Mouse (Mus musculus): ENCODE results near the gene Baiap2.

DNA sequence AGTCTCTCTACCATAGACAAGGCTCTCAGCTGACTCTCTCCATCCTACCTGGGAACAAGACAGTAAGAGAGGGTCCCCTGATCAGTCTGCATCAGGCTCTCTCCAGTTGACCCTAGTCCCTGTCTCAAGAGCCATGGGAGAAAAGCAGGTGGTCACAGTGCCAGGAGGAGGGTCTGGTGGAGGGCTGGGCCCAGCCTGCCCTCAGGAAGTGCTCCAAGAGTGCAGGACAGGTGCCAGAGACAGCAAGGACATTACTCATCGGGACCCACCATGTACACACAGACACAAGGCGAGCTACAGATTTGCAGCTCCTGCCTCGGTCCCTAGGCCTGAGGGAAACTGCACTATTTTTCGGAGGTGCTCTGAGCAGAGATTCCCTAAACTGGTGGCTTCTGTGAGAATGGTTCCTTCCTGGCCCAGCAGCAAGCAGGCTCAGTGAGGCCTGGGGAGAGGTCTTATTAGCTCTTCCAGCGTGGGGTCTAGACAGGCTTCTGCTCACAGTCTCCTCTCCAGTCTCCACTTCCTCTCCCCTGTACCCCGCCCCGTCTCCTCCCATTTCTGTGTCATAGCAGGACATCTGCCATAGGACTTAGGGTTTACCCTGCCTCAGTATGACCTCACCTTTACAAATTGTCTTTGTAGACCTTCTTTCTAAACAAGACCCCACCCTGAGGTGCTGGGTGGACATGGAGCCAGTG lies 99.7 kb downstream of the Baiap2 start:
- no peak for TF ChIP-seq POLR2A (IDR thresholded peaks at IDR 0.05; ENCODE audit: borderline replicate concordance, control insufficient read depth, low read depth, low read length)
- TF ChIP-seq CTCF (IDR thresholded peaks at IDR 0.05; ENCODE audit: control insufficient read depth, insufficient read depth, low read length), result no peak

Data from bone marrow, adult 2 months (tissue).